Mouse (Mus musculus): Measurements from ENCODE around the gene Nppb.

Gene Nppb

DNA sequence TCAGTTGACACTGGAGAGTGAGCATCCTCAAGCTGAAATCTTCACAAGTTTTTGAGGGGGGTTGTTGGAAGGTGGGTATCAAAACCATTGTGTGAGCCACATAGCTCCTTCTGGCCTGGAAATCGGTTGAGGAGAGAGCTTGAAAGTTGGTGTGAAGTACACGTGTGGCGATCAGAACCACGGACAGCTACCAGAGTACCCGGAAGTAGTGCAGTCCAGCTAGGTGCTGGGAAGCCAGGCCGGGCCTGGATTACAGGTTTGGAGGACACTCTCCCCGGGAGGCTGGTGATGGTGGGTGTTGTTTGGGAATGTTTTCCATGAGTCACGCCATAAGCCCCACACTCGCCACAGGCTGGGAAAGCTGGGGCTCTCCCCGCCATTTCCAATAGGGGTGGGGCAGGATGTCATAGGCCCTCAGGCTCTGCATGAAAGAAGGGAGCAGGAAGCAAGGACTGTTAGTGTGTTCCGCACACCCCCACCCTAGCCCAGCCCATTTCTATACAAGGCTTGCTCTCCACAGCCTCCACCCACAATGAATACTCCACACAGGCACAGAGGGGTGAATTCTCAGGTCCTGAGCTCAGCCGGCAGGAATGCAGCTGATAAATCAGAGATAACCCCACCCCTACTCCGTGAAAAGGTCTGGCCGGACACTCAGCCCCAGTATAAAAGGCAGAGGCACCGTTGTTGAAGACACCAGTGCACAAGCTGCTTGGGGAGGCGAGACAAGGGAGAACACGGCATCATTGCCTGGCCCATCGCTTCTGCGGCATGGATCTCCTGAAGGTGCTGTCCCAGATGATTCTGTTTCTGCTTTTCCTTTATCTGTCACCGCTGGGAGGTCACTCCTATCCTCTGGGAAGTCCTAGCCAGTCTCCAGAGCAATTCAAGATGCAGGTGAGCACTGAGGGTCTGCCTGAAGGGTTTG is at the start of gene Nppb:
Nppb (plus strand) TSS at position 584 of the 928 bp plus-strand sequence.
- DNase-seq (ENCODE audit: low spot score): no peak

DNA sequence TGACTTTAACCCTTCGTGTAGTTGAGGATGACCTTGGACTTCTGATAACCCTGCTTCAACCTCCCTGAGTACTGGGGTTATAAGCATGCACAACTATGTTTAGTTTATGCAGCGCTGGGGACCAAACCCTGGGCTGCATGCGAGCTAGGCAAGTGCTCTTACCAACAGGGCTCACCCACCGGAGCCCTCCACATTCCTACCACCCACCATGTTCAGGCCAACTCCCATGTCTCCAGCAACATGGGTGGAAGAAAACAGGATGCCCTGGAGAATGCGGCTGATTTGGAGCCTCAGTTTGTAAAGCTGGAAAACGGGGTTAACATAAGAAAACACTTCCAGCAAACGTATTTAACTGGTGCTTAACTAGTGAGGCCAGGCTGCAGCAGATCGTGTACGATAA is 49.7 kb upstream of the Nppb start:
- DNase-seq (ENCODE audit: low spot score): no peak

DNA sequence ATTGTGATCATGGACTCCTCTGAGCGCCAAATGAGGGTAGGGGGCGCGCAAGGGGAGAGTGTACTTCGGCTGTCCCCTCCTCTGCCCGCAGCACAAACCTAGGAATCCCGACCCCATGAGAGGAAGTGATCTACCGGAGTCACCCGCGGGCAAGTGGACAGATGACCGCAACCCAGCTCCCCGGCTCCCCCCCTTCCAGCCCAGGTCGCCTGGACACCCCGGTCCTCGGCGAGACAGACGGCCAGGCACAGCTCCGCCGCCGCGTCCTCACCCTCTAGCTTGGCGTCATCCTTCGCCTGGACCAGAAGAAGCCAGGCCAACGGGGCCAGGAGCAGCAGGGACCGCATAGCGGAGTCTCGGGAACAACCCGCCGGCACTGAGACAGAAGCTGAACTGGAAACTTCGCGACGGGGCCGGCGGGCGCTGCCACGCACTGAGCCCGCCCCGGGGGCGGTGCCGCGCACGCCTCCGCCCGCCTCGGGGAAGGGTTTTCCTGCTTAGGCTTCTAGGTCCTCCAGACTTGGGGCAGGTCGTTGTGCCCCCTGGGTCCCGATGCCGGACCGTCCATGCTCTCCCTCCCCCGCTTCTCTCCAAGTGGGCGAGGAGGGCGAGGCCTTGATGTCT is 49.1 kb upstream of the Nppb start, which contains the start of gene Plod1:
Plod1 (minus strand) TSS at position 437 of the 624 bp plus-strand sequence.
- DNase-seq (ENCODE audit: low spot score): peak; percentile 41

DNA sequence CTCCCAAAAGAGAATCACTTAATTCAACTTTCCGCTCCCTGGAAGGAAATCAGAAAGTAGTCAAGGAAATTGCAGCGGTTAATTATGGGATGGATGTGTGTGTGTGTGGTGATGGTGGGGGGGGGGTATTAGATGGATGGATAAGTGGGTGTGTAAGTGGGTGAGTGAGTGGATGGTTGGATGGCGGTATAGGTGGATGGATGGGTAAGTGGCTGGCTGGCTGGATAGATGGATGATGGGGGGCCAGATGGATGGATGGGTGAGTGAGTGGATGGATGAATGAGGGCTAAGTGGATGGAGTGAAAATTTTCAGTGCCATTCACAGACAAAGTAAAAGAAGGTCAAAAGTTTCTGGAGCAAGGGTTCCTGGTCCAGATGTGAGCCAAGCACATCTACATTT is 48.6 kb upstream of the Nppb start:
- no peak for DNase-seq (ENCODE audit: low spot score)

DNA sequence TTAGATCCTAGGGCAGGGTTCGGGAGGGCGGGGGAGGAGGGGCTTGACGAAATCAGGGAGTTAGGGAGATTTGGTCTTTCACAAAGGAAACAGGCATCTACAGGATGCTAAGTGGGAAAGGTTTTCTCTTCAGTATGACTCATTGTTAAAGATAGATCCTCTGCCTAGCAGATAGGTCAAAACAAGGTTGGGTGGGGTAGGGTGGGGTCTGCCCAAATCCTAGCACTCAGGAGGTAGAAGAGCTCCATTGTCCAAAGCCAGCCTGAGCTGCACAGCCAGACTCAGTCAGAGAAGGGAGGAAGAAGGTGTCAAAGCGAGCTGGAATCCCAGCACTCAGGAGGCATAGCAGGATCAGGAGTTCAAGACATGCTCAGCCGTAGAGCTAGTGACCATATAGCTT is 48.1 kb upstream of the Nppb start:
- DNase-seq (ENCODE audit: low spot score): no peak

DNA sequence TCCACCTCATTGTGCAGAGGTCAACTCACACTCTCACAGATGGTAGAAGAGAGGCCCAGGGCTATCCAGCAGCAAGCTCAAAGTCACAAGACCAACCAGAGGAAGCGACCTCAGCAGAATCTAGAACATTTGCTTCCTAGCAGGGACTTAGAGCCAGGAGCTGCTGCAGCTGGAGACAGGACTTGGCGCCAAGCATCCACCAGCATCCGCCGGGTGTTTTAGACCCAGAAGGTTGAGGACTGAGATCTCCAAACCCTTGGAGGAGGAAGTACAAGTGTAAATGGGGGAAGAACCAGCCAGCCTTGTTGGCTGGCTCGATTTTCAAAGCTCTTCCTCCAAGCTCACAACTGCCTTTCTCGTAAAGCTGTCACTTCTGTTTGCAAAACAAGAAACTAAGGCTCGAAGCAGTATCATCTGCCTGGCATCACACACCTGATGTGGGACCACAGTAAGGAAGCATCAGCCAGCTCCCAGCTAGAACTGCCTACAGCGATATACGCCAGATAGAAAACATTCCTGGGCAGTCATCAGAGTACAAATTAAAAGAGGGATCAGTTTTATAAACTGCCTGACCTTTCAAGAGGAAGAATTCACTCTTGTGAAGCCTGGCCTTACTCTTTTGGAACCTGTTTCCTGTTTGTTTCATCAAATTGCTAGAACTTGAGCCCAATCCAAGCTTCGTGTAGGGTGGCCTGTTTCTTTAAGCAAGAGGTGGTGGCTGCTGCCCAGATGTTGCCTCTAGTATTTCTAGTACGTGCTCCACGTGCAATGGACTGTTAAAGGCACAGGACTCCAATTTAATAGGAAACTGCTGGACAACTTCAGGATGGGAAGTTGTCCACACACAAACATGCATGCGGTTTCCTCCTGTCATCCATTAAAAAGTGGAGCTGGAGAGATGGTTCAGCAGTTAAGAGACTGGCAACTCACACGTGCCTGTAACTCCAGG is 47.2 kb upstream of the Nppb start:
- DNase-seq (ENCODE audit: low spot score): no peak

DNA sequence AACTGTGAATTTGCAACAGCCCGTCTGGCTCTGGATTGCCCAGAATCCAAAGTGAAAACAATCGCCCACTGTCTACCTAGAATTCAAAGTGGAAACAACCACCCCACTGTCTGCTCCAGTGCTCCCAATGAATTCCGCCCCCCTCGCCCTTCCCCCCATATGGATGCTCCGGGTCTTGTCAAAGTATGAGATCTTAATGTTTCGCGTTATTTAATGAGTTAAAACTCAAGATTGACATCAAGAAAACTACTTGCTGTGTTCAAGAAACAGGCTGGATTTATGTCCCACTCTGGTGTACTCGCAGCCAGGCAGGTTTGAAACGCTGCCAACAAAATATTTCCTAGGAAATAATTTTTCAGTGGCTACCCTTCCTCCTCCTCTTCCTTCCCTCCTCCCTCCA is 45.5 kb upstream of the Nppb start:
- peak; percentile 29 for DNase-seq (ENCODE audit: low spot score)

DNA sequence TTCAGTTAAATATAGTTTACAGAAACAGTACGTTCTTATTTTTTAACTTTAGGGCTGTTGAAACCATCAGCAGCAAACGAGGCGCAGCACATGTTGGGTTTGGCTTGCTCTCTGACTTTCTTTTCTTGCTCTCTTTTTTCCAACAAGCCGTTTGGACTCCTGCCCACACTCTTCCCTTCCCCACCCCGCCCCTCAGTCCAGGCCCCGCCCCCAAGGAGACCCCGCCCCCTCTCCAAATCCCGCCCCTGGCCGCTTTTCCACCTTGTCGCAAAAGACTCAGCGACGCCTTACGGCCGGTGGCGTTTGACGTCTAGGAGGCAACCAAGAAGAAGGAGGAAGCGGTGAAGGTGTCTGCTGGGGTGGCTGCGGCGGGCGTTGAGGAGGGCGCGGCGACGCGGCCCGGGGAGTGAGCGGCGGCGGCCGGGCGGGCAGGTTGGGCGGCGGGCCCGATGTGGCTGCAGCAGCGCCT is 45.0 kb upstream of the Nppb start, which contains the start of gene 2510039O18Rik:
2510039O18Rik (plus strand) TSS at position 320 of the 469 bp plus-strand sequence.
- DNase-seq (ENCODE audit: low spot score): peak; percentile 60

DNA sequence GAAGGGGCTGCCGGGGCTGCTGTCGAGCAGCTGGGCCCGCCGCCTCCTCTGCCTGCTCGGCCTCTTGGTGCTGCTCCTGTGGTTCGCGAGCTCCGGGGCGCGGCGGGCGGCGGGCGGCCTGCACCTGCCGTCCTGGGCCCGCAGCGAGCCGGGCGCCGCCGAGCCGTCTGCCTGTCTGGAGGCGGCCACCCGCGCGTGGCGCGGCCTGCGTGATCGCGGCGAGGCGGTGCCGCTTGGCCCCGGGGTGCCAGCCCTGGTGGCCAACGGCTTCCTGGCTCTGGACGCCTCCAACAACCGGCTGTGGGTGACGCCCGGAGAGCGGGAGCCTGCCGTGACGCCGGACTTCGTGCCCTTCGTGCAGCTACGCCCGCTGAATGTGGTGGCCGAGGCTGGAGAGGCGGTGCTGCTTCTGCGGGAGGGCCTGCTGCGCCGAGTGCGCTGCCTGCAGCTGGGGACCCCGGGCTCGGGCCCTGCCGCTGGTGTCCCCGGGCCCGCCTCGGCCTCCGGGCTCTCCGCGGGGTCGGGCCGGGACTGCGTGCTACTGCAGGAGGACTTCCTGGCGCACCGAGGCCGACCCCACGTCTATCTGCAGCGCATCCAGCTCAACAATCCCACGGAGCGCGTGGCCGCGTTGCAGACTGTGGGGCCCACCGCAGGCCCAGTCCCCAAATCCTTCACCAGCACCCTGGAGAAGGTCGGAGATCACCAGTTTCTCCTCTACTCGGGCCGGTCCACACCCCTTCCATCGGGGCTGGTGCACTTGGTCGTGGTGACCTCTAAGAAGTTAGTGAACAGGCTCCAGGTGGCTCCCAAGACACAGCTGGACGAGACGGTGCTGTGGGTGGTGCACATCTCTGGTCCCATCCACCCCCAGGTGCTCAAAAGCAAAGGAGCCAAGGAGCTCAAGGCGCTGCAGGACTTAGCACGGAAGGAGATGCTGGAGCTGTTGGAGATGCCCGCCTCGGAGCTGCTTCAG is 44.3 kb upstream of the Nppb start:
- DNase-seq (ENCODE audit: low spot score): no peak

DNA sequence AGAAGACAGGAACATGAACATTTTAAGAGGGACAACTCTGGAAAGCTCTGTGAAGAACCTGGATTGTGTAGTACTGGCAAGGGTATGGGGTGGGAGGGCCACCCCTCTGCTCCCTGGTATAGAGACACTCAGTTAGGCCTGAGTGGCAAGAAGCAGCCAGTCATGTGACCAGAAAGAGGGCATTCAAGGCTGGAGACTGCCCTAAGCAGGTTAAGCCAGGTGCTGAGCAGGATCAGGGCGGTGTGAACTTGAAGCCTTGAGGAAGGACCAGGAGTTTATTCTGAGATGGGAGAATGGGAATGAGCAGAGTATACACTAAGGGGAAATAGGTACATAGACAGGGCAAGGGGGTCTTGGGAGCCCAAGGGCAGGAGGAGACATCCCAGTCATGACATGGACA is 42.6 kb upstream of the Nppb start:
- DNase-seq (ENCODE audit: low spot score): no peak

DNA sequence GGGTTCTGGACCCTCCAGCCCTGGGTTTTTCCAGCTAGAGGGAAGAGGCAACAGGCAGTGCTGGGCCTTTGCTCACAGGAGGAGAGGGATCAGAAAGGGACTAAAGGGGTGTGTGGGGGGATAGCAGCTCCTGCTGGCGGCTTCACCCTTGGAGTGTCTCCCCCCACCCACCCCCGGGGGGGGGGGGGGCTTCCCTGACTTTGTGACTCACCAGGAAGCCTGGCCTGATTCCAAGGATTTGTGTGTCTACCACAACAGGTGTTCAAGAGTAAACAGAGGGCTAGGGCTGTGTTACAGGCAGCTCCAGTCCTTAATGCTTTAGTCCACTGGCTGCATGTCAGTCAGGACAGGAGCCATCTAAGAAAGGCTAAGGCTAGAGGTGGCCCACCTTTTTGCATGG is 38.1 kb upstream of the Nppb start:
- no peak for DNase-seq (ENCODE audit: low spot score)

DNA sequence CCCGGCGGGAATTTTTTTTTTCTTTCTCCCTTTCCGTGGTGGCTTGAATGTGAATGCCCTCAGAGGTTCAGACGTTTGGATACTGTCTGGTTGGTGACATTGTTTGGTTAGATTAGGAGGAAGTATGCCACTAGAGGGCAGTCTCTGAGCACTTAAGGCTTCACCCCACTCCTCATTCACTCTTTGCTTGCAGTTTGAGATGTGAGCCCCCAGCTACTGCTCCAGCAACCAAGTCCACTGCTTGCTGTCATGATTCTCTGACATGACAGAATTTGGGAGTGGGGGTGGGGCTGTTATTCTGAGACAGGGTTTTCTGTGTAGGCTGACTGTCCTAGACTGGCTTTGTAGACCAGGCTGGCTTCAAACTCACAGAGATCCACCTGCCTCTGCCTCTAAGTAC is 32.0 kb upstream of the Nppb start:
- no peak for DNase-seq (ENCODE audit: low spot score)

DNA sequence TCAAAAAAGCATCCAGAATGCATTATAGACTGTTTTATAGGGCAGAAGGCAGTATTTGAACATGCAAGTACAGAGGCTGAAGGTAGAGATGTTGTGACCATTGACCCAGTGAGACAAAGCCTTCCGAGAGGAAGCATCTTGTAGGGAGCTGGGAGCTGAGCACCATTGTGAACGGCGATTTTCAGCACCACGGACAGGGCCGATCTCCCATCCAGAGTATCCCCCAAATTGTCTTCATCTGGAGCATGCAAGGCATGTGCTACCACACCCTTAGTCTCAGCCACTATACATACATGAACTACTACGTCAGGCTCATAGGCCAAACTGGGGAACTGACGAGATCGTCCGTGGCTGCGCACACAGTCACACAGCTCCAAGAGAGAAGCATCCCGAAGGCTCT is 28.4 kb upstream of the Nppb start:
- DNase-seq (ENCODE audit: low spot score): no peak

DNA sequence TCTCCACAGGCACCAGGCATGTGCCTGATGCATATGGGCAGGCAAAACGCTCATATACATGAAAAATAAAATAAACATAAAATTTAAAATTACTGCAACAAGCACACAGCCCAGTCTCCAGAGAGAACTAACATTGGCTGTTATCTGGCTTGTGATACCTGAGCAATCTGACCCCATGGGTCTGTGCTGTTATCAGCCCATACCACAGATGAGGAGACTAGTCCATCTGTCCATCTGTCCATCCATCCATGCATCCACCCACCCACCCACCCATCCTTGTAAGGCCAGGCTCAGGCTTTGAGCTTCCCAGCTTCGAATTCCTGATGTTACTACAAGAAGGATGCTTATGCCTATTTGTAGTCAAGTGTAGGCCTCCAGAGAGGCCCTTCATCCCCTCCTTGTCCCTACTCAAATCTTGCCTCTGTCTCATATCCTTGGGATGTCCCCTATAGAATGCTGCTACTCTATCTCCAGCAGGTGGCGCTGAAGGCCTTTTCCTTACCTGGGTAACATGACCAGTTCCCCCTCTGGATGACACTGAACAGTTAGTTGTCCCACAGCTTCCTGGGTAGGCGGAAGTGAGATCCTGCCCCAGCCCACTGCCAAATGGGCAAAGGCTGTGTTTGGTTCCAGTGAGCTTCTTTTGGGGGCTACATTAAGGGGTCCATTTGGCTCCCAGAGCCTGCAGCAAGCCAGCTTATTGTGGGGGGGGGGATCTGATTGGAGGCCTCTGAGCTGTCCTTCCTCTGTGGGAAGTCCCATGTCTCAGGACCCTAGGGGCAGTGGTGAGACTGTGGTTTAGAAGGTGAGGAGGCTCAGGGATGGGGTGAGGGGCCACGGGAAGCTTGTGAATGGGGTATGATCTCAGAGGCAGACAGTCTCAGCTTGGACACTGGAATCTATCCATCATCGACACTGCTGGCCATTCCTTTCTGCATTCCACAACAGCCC is 25.4 kb upstream of the Nppb start:
- no peak for DNase-seq (ENCODE audit: low spot score)

DNA sequence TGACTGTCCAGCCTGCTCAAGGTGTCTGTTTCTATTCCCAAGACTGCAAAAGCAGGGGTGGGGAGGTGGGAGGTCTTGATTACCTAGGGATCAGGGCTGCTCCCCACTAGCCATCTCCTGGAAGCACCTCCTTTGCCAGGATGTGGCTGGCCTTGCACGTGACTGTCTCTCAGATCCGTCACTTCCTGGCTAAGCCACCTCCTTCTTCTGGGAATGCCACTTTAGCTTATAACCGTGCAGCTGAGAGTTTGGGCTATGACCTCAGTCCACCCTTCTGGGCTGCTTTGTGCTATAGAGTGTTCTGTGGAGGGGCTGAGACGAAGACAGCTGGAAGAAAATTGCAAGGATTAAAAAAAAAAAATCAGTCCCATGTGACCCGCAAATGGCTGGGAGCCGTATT is 22.8 kb upstream of the Nppb start:
- DNase-seq (ENCODE audit: low spot score): no peak

DNA sequence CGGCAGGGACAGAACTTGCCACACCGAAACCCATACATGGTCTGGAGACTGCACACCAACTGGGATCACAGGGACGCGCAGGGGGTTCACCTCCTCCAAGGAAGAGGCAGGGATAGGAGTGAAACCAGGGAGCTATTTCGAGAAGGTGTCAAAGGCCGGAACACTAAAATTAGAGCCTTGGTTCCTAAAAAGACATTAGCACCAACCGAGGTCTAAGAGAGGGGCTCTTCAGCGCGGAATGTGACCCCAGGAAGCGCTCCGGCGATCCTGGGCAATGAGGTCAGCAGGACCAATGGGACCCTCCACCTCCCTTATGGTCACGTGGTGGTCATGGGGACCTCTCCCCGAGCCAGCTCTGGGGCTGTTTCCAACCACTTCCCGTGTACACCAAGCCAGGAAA is 22.0 kb upstream of the Nppb start:
- no peak for DNase-seq (ENCODE audit: low spot score)

DNA sequence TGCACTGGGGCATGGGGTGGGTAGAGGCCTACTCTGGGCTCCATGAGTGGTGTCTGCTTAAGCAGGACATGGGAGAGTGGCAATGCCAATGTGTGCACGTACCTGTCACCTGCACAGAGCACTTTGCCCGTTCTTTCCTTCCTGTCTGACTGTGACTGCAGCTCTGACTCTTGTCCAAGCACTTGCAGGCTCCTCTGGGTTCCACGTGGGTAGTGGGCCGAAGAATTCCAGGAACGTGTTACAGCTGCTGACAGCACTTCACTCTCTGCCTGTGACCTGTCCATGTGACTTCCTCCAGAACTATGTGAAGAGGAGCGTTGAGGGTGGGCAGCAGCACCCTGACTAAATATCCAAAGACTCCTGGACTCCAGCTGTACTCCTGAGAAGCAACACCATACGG is 19.9 kb upstream of the Nppb start:
- DNase-seq (ENCODE audit: low spot score): no peak

DNA sequence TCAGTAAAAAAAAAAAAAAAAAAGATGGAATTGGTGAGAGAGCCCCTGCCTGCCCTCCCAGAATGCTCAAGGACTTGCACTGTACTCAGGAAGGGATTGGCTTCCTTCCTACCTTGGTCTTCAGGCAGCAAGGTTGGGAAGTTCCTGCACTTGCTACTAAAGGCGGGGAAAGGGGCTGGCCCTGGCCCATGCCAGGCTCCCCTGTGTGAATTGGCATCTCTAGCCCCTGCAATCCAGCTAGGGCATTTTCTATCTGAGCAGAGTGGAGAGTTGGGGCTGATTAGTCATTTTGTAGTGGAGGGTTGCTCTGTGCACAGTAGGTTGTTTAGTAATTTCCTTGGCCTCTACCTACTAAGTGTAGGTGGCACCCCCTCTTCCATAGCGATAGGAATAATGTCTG is 16.8 kb upstream of the Nppb start:
- DNase-seq (ENCODE audit: low spot score): no peak

DNA sequence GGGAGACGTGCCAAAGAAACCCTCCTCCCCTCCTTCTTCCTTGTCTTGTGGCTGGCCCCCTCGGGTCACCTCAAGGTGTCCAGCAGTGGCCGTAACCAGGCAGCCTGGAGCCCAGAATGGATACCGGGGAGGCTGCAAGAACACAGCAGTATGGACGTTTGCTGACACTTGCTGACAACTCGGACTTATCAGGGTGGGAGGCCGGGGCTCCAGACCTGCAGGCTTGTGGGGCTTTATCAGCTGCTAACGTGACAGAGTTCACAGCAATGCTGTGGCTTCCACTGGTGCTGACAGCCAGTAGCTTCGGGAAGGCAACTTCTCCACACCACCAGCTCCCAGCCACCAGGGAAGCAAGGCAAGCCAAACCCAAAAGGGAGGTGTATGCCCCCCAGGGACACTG is 16.3 kb upstream of the Nppb start:
- DNase-seq (ENCODE audit: low spot score): no peak

DNA sequence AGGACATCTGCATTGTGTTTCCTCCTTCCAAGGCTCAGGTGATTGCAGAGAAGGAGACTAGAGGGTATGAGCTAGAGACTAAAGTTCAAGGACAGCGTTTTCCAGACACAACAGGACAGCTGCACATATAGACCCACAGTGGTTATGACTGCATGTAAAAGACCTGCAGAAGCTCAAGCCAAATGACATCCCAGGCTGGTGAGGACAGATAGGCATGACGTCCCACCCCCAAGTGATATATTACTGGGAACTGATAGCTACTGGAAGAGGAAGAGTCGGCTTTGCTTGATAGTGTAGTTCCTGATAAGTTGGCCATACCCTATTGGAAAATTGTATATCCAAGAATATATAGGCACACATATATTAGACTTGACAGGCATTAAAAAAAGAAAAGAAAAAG is 9.4 kb upstream of the Nppb start:
- DNase-seq (ENCODE audit: low spot score): no peak
